Comparison of ENCODE assay signal across 7 mouse cellular contexts in genomic region chr17:28313212-28313879, GRCm38 (mm10). TPM values are rescaled to one million over a fixed set of nuclear protein-coding genes. Genes with fewer than 3 reads are reported as not detected.
A peak's percentile ranks its signal among the peaks of the same experiment; 100 is the strongest.
DNase-seq lines count a peak whose midpoint lies in the region; ATAC-seq lines count a peak whose summit lies in the region.

TSS of gene Fance (plus strand) at chr17:28313519.

- under 1% methylated on average over 56 of the region's 69 CpGs for WGBS in embryonic facial prominence, embryonic 12.5 days
- WGBS in limb, embryonic 11.5 days: under 1% methylated on average over 65 of the region's 69 CpGs
- under 1% methylated on average over 69 of the region's 69 CpGs for WGBS in midbrain, embryonic 14.5 days

- H3K9ac ChIP-seq in embryonic facial prominence, embryonic 12.5 days: peak within 1 kb of the TSS; percentile 89
- H3K9ac ChIP-seq in limb, embryonic 11.5 days (ENCODE audit: low read length): peak within 1 kb of the TSS; percentile 87
- H3K9ac ChIP-seq in midbrain, embryonic 14.5 days (replicated peaks; ENCODE audit: low read length): peak within 1 kb of the TSS; percentile 87

- H3K27ac ChIP-seq in embryonic facial prominence, embryonic 12.5 days: peak within 1 kb of the TSS; percentile 91
- H3K27ac ChIP-seq in limb, embryonic 11.5 days (replicated peaks; ENCODE audit: low read depth, low read length): peak within 1 kb of the TSS; percentile 74
- H3K27ac ChIP-seq in midbrain, embryonic 14.5 days (replicated peaks; ENCODE audit: low read depth, low read length): peak within 1 kb of the TSS; percentile 84

- peak; percentile 97 for ATAC-seq in embryonic facial prominence, embryonic 12.5 days (ENCODE audit: insufficient number of reproducible peaks, insufficient read depth, low FRiP score, low TSS enrichment)
- peak; percentile 97 for ATAC-seq in limb, embryonic 11.5 days (ENCODE audit: insufficient number of reproducible peaks, low FRiP score, low TSS enrichment, low read depth)
- ATAC-seq in midbrain, embryonic 14.5 days (ENCODE audit: low FRiP score, low TSS enrichment): peak; percentile 97

- peak within 1 kb of the TSS; percentile 75 for H3K4me2 ChIP-seq in embryonic facial prominence, embryonic 12.5 days (replicated peaks)
- peak within 1 kb of the TSS; percentile 79 for H3K4me2 ChIP-seq in limb, embryonic 11.5 days (ENCODE audit: low read depth, severe bottlenecking)
- peak within 1 kb of the TSS; percentile 87 for H3K4me2 ChIP-seq in midbrain, embryonic 14.5 days (ENCODE audit: low read length)

- H3K4me1 ChIP-seq in embryonic facial prominence, embryonic 12.5 days: peaks cover 21% of the 10 kb centered on the region
- peaks cover 12% of the 10 kb centered on the region; the same call in 1 of the 2 replicates for H3K4me1 ChIP-seq in limb, embryonic 11.5 days (ENCODE audit: control insufficient read depth, insufficient read depth, low read length)
- peaks cover 10% of the 10 kb centered on the region; the same call in 1 of the 2 replicates for H3K4me1 ChIP-seq in midbrain, embryonic 14.5 days (ENCODE audit: control insufficient read depth, insufficient read depth, low read length)

- H3K27me3 ChIP-seq in embryonic facial prominence, embryonic 12.5 days: no peaks in the 10 kb centered on the region
- H3K27me3 ChIP-seq in limb, embryonic 11.5 days (ENCODE audit: control insufficient read depth, insufficient read depth, low read length): no peaks in the 10 kb centered on the region
- H3K27me3 ChIP-seq in midbrain, embryonic 14.5 days (ENCODE audit: control insufficient read depth, insufficient read depth, low read length): no peaks in the 10 kb centered on the region

- H3K36me3 ChIP-seq in embryonic facial prominence, embryonic 12.5 days: peaks cover 26% of the 10 kb centered on the region
- peaks cover 10% of the 10 kb centered on the region; the same call in 1 of the 2 replicates for H3K36me3 ChIP-seq in limb, embryonic 11.5 days (ENCODE audit: control insufficient read depth, insufficient read depth, low read length)
- peaks cover 23% of the 10 kb centered on the region for H3K36me3 ChIP-seq in midbrain, embryonic 14.5 days (ENCODE audit: control insufficient read depth, insufficient read depth, low read length)

- DNase-seq in adrenal gland, postnatal 25 days: peak; percentile 95
- DNase-seq in heart, adult 11 months: peak; percentile 100
- DNase-seq in kidney, adult 18-20 months: peak; percentile 95
- DNase-seq in limb, embryonic 11.5 days (ENCODE audit: low spot score): peak; percentile 99
- DNase-seq in midbrain, embryonic 14.5 days: peak; percentile 99
- DNase-seq in spleen, adult 18-20 months: peak; percentile 92 to 94

- no peaks in the 10 kb centered on the region for H3K9me3 ChIP-seq in embryonic facial prominence, embryonic 12.5 days
- H3K9me3 ChIP-seq in limb, embryonic 11.5 days (ENCODE audit: control insufficient read depth, low read length): no peaks in the 10 kb centered on the region
- no peaks in the 10 kb centered on the region for H3K9me3 ChIP-seq in midbrain, embryonic 14.5 days (ENCODE audit: control insufficient read depth, low read length)

- H3K4me3 ChIP-seq in embryonic facial prominence, embryonic 12.5 days: peak within 1 kb of the TSS; percentile 79
- H3K4me3 ChIP-seq in limb, embryonic 11.5 days (ENCODE audit: low read depth, low read length): peak within 1 kb of the TSS; percentile 81
- H3K4me3 ChIP-seq in midbrain, embryonic 14.5 days (replicated peaks; ENCODE audit: low read depth, low read length): peak within 1 kb of the TSS; percentile 76

RNA-seq across cellular contexts. Expression of gene Fance, which starts in this region (rescaled TPM):
- total RNA-seq in adrenal gland, postnatal 25 days (2021): 34.6 and 35.0 TPM in 2 replicates
- 37.0 and 38.4 TPM in 2 replicates for polyA plus RNA-seq in embryonic facial prominence, embryonic 12.5 days (2016; fragmentation: Nextera tagmentation; extraction: Ambion mirVana)
- polyA plus RNA-seq in limb, embryonic 11.5 days (2014; fragmentation: Nextera tagmentation; extraction: Ambion mirVana): 27.3 and 29.4 TPM in 2 replicates
- polyA plus RNA-seq in midbrain, embryonic 14.5 days (2014; fragmentation: Nextera tagmentation; extraction: Ambion mirVana): 19.5 and 24.3 TPM in 2 replicates

Comparison
In these comparisons a context has a peak if more than half of its experiments do, and no peak if none do; other contexts are left out.
1. Peak in every context shown above with its lines: DNase-seq, ATAC-seq, H3K4me3 ChIP-seq and H3K27ac ChIP-seq.